Mouse (Mus musculus): Measurements from ENCODE around the gene Tecpr1.
A peak's percentile ranks its signal among the peaks of the same experiment; 100 is the strongest.

The Tecpr1 gene

GRCm38 (mm10) chr5:144173648-144174047 is 49.8 kb downstream of the Tecpr1 start:
- DNase-seq (ENCODE audit: extremely low spot score, low read depth, low spot score): no peak

DNA sequence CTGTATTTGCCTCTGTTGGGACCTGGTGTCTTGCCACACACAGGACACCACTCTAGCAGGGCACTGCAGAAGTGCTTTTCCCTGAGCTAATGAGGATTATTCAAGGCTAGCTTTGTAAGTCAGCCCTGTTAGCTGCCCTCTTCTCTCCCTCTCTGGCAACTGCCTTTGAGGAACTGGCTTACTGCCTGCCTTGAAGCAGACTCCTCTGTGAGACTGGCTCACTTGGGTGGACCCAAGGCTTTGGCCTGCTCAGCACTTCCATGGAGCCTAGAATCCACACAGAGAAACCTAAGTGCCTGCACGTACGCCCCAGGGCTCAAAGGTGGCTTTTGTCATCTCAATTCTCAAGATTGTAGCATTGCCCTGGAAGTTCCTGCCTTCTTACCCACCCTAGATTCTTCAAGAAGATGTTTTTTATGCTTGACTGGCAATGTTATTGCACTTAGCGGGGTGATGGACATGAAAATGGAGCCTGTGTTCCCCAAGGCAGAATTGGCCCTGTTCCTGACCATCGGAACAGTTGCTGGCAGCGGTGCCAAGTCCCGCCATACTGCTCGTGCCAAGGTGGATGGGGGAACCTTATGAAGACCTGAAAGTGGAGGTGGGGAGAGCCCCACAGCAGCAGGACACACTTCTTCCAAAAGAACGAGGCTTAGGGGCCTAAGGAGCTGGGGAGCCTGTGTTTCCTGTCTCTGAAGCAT is 54.0 kb downstream of the Tecpr1 start:
- no peak for DNase-seq (ENCODE audit: extremely low spot score, low read depth, low spot score)

DNA sequence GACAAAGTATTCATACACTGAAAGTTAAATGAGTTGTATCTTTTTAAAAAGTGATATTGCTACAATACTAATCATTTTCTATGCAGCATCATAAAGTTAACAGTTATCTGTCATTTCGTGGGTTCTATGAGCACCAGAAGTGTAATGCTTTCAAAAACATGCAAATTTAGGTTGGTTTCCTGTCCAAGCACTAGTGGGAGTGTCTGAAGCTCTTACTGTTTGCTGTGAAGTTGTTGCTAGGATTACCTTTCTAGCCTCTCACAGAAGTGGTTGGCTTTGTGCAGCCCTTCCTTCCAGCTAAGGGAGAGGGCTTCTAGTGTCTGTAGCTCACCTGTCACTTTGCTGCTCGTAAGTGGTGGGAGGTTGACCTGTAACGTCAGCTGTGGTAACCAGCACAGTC is 57.7 kb downstream of the Tecpr1 start:
- DNase-seq (ENCODE audit: extremely low spot score, low read depth, low spot score): no peak

- DNase-seq (ENCODE audit: extremely low spot score, low read depth, low spot score): no peak
These were observed 60.5 kb downstream of the Tecpr1 start for GRCm38 (mm10) chr5:144162813-144163517.

- DNase-seq (ENCODE audit: extremely low spot score, low read depth, low spot score): no peak
These were observed 61.2 kb downstream of the Tecpr1 start for GRCm38 (mm10) chr5:144162080-144162812.

GRCm38 (mm10) chr5:144159137-144159536 is 64.3 kb downstream of the Tecpr1 start:
- DNase-seq (ENCODE audit: extremely low spot score, low read depth, low spot score): no peak

DNA sequence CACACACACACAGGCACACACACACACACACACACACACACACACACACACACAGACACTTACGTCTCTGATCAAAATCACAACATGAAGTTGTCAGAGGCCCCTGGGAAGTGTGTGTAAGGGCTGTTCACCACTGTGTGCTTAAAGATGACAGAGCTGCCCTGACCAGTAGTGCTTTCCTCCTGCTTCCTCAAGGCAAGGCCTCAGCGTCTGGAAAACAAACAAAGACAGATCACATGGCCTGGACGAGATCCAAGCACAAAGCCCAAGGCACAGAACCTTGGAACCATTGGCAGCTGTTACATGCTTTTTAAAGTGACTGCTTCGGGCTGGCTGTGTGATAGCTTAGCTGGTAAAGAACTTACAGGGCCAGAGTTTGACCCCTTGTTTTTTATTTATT is 64.8 kb downstream of the Tecpr1 start:
- DNase-seq (ENCODE audit: extremely low spot score, low read depth, low spot score): no peak

GRCm38 (mm10) chr5:144154528-144154927 is 68.9 kb downstream of the Tecpr1 start:
- DNase-seq (ENCODE audit: extremely low spot score, low read depth, low spot score): peak; percentile 53

DNA sequence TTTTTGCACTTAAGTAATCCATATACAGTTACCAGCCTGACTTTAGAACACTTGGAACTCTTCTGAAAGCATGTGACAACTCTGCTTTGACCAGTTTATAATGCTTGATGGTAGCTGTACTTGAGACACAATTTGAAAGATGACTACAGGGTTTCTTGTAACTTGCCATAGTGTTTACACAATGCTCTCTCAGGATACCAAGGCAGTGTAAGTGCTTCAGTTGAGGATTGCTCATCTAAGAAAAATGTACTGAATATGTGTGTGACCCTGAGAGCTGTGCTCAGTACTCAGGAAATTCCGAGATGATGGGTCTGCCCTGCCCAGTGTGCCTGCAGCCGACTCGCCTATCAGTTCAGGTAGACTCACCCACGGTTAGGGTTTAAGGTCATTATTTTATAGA is 72.1 kb downstream of the Tecpr1 start:
- DNase-seq (ENCODE audit: extremely low spot score, low read depth, low spot score): no peak

- no peak for DNase-seq (ENCODE audit: extremely low spot score, low read depth, low spot score)
These were observed 73.9 kb downstream of the Tecpr1 start for GRCm38 (mm10) chr5:144149530-144149929.

DNA sequence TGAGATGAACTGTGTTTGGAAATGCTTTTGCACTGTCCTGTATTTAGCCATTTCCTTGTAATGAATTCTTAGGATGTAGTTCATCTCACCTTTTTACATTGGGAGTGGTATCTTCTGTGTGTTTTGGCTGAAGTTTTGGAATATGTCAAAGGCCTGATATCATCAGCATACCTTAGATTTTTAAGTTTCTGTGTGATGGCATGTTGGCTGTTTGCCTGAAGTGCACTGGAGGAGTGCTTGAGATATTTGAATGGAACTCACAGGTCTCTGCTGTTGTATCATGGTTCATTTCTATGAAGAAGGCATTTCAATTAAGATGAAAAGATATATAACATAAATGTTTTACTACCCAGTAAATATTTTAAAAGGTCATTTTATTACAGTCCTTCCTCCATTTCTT is 76.5 kb downstream of the Tecpr1 start:
- DNase-seq (ENCODE audit: extremely low spot score, low read depth, low spot score): no peak

Measured in hindlimb bud, embryonic 11.5 days (tissue).